Mouse (Mus musculus): ENCODE measurements at regions not wholly inside any gene's neighbourhood (a gene's known extent, or its start where the extent isn't known, plus 50 kb on each side); places are given as distances from the start of the nearest gene placed in this dataset.
A peak's percentile ranks its signal among the peaks of the same experiment; 100 is the strongest.

DNA sequence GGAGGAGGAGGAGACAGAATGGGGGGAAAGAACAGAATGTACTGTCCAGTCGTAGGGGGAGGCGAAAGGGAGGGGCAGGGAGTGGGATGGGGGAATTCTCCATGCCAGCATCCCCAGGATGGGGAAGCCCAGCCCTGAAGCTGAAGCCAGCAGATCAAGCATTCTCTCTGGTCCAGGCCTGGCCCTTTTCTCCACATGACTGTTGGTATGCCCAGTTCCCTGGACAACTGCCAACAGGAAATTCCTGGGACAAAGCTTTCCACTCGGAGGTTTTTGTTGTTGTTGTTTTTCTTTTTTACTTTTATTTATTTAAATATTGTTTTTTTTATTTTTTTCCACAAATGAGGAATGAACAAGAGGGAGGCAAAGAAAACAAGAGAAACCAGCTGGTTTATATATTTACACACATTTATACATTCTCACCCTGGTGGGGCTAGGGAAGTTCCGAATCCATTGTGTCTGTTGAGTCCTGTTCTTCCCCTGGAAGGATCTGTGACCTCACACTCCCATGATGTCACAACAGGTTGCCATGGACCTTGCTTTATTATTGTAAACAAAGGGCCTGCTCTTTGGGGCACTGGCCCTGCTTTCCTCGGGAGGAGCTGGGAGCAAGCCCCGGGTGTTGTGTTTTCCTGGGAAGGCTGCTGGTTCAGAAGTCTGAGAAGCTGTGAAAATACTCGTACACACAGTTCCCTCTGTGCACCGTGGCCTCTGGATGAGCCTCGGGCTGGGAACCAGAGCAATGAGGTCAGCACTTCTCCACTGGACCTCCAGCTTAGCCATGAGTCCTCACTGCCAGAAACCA is 135.5 kb upstream of the Med13l start:
- DNase-seq (ENCODE audit: low spot score in 2 of 2) = peak in 1 of 2 experiments; percentile 62

DNA sequence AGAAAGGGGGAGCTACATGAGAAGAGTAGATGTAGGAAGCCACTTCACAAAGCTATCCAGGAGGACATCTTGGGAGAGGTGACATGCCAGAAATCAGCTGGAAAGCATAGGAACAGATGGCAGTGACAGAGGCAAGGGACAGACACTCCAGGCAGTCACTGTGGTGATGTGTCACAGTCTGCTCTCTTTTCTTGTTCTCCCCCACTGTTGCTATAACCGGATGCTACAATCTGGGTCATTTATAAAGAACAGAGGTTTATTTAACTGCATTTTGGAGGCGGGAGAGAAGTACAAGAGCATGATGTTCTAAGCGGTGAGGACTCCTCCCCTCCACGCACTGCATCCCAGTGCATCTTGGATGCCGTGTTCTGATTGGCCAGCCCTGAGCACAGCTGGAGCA is 133.8 kb upstream of the Med13l start:
- DNase-seq (ENCODE audit: low spot score in 2 of 2) = no peak

DNA sequence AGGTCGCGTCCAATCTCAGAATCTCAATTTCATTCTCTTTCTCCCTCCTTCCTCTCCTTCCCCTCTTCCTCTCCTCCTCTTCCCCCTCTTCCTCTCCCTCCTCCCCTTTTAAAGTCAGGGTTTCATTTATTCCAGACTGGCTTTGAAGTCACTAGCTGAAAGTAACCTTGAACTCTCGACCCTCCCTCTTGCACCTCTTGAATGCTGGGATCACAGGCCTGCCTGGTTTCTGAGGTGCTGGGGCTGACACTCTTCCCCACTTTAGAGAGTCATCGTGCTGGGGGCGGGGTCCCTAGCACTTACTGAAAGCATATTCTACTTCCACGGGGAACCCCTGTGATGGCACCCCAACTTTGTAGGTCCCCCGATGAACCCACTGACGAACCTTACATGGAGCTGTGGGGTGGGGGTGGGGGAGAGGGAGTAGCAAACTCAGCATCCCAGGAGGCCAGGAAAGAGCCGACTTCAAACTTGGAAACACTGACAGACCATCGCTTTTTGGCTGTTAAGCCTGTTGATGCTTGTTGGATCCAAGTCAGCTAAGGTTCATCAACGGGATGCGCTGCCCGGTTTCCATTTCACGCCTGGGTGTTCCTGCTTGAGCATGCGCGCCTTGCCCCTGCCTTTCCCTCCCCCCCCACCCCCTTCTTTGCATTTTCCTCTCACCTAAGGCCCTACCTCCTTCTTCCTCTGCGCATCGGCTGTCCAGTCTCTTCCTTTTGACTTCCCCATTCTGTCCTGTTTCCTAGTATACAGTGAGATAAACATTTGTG is 132.0 kb upstream of the Med13l start:
- no peak for DNase-seq (ENCODE audit: low spot score in 2 of 2)

DNA sequence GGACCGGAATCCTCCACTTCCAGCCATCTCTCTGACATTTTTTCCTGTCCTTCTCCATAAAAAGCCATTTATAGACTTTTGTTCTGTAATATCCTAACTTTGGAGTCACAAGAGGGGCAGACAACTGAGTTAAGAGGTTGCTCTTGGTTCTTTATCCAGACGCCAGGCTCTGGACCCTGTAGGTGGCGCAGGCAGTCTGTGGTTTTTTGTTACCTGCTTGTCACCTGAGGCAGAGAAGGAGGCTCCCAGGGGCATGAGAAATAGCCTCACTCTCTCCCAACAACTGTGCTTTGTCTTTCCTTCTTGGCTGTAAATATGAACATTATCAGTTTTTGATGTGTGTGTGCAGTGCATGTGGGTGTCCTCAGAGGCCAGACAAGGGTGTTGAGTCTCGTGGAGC is 126.9 kb upstream of the Med13l start:
- DNase-seq (ENCODE audit: low spot score in 2 of 2) = no peak

DNA sequence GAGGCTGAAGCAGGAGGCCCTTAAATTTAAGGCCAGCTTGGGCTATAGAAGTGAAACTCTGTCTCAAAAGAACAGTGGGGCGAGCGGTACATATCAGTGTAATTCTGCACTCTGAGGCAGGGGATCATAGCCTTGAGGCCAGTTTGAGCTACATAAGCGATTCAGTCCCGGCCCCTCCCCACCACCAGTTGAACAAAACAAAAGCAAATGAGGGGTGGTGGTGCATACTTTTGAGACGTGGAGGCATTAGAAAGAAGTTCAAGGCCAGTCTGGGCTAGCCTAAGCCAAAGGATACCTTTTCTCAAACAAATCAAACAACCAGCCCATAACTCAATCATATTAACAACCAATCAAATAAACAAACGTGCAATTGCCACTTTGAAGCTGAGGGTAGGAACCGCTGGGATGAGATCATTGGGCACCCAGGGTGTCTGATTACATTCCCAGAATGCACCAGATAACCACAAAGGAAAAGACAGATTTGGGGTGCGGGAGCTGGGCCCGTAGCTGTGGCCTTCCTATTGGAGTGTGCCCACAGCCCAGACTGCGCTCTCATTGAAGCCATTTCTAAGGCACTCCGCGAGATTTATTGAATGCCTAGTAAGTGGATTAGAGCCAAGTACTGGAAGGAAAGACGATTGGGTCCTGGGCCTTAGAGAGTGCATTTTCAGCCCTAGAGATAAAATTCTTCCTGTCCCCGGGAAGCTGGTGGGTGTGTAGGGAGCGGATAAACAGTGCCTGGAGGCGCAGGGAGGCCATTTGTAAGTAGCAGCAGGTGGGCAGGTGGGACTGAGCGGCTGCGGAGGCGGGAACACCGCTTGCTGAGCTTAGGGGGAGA is 125.5 kb upstream of the Med13l start:
- no peak for DNase-seq (ENCODE audit: low spot score in 2 of 2)

DNA sequence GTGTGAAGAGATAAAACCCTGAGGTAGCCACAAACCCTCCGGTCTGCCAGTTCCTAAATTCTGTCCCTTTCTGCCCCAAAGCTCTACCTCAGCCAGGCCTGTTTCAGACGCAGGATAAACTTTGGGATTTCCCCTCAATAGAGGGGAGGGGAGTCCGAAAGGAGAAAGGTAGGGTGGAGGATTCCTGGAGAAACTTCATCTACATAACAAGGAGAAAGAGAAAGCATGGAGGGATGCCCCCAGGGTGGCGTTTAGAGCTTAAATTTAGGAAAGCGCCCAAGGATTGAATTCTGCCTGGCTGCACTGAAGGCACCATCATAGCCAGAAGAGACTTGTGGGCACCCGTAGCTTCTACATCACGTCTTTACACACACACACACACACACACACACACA is 124.9 kb upstream of the Med13l start:
- no peak for DNase-seq (ENCODE audit: low spot score in 2 of 2)

DNA sequence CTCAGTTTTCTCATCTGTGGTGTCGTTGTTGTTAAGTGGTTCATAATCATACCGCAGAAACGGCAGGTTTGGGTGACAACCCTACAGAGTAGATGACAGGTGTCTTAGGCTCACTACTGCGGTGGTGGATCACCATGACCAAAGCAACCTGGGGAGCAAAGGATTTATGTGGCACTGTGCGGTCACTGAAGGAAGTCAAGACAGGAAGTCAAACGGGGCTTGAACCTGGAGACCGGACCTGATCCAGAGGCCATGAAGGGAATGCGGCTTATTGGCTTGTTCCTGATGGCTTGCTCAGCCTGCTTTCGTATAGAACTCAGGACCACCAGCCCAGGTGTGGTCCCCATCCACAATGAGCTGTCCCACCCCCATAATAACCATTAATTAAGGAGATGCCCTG is 124.4 kb upstream of the Med13l start:
- no peak for DNase-seq (ENCODE audit: low spot score in 2 of 2)

DNA sequence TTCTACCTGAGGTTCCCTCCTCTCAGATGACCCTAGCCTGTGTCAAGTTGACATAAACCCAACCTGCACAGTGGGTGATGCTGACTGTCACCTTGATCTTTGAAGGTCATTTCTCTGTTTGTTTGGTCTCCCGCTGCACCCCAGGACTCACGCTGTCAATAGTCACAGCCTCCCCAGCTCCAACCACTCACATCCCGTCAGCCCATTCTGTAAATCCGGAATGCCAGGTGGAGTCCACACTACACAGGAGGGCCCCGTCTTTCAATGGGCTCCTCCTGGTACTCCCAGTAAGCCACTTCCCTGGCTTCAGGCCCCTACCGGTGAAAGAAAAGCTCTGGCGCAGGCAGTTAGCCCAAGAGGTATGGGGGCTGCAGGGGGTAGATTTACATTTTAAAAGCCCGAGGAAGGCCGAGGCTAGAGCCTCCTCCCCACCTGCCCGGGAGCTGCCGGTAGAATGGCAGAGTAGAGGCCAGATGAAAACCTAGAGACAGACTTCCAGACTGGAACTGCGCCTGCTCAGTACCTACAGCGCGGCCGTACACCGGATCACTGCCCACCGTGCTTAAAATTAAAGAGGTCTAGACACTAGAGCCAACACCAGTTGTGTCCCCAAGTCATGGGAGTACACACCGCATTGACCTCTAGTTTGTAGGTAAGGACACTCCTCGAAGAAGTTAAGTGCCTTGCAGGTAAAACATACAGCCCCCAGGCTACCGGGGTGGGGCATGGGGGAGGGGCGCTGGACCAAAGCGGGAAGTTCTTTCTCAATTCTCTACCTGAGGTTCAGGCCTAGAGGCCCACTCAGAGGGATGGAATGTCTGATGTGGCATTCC is 123.8 kb upstream of the Med13l start:
- DNase-seq (ENCODE audit: low spot score in 2 of 2) = no peak

DNA sequence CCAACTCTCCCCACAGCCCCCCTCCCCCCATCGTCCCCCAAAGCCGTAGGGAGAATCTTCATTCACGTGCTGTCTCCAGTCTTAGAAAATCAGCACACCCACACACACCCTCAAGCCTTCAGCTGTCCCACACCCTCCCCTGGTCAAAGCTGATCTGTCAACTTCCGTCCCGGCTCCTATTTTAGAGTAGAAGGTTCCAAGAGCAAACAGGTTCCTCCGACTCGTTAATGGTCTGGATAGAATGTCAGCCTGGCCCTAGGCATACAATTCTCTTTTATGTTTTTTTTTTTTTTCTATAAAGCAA is 123.2 kb upstream of the Med13l start:
- no peak for DNase-seq (ENCODE audit: low spot score in 2 of 2)

DNA sequence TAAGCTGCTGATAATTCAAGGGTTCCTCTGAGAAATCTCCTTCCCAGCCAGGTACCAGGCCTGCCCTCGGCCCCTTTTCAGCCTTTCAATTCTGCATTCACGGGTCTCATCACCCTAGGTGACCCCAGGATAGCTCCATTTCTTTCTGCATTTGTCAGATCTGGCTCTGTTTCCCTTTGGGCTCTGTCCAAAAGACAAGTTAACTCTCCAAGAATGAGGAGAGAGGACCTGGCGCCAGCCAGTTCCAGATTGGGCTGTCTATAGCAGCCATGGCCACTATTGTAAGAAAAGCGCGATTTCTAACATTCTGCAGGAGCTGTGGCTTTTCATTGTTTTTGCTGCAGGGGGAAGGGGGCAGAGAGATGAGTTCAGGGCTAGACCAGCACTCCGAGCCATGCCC is 122.5 kb upstream of the Med13l start:
- DNase-seq (ENCODE audit: low spot score in 2 of 2) = no peak

DNA sequence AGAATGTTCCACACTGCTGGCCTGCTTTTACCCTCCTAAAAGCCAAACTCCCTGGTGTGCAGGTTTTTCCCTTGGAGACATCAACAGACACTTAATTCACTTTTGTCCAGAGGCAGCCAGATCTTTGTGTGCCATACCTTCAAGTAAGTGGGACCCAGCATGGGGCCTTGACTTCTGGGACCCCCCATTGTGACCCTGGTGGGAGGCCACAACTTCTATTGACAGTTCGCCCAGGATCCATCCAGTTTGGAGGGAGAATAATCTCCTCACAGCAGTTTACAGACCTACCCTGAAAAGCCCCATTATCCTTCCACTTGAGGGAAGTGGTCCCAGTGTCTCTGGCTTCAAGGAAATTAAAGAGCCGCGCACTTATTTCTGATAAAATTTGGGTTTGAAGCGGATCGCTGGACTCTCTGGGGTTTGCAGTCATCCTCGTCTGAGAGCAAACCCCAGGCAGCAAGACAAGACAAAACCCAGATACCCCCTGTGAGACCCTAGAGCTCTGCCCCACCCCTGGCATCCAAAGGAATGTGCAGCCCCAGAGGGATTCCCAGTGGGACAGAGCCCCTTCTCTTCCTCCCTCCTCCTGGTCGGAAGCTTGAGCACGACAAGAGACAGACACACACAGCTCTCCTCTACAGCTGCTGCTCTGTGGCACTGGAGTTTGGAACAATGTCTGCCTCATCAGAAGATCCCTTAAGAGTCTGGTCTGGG is 115.8 kb upstream of the Med13l start:
- no peak for DNase-seq (ENCODE audit: low spot score in 2 of 2)

DNA sequence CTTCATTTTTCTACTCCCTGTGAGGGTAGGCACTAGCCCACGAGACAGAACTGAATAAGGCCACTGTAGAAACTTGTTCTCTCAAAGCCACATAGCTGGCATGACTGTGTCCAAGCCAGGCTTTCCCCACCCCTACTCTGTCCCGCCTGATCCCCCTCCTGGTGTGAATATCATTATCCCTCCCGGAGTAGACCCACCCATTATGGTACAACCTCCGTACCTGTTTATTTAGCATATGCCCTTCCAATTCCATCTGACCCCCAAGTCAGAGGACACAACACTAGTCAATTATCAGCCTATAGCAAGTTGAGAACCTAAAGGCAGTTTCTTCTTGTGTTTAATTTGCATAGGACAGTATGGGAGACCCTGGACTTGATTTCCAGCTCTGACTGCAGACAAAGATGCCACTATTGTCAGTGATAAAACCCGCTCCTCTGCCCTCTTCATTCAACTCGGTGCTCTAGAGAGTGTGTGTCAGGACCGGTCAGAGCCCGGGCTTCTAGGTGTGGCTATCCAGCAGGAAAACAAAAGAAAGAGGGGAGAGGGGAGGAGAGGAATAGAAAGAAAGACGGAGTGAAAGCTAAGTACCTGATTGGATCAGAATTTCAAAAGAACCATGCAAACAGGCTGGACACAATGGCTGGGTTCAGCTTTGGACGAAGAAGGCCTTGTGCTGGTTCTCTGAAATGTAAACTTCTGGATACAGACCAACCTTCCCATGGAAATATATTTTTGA is 115.1 kb upstream of the Med13l start:
- no peak for DNase-seq (ENCODE audit: low spot score in 2 of 2)

DNA sequence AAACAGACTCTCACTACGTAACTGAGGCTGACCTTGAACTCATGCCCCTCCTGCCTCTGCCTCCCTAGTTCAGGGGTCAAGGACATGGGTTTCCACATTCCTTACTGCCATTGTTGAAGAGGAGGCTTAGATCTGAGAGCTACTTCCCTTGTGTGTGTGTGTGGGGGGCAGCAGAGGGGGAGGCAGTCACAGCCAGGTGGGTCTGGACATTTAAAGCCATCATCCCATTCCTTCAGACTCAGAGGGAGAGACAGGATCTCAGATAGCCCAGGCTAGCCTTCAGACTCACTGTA is 114.5 kb upstream of the Med13l start:
- DNase-seq (ENCODE audit: low spot score in 2 of 2) = no peak

DNA sequence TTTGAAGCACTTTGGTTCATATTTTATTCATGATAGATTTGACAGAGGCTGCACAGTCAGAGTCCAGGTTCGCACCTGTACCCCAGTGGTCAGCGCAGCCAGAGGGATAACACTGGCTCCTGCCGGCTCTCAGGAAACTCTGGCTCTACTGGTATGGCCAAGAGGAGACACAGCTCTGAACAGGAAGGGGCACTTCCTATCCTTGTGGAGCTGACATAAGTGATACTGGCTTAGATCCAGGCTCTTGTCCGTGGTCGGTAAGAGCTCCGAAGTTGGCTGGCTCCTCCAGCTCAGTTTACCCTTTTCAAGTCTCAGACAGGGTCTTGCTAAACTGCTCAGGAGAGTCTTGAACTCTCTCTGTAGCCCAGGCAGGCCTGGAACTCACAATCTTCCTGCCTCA is 113.6 kb upstream of the Med13l start:
- no peak for DNase-seq (ENCODE audit: low spot score in 2 of 2)

DNA sequence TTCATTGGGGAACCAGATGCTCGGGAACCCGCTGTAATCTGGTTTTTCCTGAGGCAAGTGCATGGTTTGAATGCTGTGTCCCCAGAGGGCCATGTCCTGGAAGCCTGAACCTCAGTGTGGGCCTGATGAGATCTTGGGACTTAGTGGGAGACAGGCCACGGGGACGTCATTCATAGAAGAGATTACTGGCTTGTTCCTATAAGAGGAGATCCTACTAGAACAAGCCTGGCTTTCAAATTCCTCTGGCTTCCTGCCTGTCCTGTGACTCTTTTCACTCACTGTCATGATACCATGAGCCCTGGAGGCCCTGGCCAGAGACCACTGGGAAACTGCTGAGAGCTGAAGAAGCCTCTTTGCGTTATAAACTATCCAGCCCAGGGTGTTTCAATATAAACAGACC is 113.1 kb upstream of the Med13l start:
- no peak for DNase-seq (ENCODE audit: low spot score in 2 of 2)

DNA sequence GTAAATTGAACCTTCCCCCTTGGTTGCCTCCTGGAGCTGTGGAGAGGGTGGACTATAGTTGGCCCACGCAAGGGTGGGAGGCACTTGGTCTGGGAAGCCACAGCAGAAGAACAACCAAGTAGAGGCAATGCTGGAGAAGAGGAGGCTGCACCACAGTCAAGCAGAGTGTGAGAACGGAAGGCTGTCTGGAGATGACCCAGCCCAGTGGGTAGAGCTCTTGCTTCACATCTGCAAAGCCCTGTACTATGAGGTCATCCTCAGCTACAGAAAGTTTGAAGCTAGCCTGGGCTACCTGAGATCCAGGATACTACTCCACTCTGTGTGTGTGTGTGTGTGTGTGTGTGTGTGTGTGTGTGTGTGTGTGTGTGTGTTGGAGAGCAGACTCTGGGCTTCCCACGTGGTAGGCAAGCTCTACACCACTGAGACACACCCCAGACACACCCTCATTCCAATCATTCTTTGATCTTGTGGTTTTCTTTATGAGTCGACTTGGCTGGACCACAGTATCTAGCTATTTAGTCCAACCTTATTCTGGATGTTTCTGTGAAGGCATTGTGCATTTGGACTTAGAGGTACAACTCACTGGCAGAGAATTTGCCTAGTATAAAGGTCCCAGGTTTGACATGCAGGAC is 111.5 kb upstream of the Med13l start:
- no peak for DNase-seq (ENCODE audit: low spot score in 2 of 2)

DNA sequence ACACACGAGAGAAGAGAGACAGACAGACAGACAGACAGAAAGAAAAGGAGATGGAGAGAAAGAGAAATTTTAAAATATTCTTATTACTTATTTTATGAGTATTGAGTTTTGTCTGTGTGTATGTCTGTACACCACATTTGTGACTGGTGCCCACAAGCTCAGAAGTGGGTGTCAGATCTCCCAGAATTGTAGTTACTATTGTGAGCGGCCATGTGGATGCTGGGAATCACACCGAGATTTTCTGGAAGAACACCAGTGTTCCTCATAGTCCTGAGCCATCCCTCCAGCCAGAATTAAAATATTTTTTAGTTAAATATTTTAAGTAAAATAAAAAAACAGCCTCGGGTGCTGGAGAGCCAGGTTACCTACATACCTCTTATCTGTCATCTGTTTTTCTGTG is 110.6 kb upstream of the Med13l start:
- no peak for DNase-seq (ENCODE audit: low spot score in 2 of 2)

DNA sequence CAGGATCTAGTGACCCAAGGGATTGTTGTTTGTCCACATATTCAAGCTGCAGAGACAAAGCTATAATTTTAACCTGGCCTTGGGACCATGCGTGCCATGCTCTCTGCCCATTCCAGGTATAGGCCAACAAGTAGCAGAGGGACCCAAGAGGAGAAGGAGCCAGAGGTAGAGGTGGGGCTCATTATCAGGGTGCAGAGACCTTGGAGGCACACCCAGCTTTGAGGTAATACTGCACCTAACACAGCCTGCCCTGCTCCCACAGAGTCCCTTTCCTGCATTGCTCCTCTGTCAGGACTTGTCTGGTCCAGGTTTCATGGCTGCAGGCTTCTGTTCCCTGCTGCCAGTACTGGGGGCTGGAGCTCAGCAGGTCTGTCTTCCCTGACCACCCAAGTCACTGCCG is 108.4 kb upstream of the Med13l start:
- DNase-seq (ENCODE audit: low spot score in 2 of 2) = no peak

DNA sequence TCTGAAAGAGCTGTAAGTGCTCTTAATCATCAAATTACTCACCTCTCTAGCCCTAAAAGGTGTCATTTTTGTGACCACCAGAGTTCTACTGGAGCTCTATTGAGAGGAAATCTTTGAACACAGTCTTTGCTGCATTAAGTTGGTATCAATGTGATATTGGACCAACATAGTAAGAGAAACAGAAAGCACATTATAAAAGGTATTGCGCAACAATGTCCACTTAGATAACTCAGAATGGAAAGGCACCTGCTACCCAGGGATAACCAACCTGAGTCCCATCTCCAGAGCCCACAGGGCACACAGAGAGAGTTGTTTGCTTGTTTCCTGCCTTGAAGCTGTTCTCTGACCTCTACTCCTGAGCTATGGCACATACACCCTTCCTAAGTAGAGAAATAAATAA is 106.4 kb upstream of the Med13l start:
- DNase-seq (ENCODE audit: low spot score in 2 of 2) = no peak

DNA sequence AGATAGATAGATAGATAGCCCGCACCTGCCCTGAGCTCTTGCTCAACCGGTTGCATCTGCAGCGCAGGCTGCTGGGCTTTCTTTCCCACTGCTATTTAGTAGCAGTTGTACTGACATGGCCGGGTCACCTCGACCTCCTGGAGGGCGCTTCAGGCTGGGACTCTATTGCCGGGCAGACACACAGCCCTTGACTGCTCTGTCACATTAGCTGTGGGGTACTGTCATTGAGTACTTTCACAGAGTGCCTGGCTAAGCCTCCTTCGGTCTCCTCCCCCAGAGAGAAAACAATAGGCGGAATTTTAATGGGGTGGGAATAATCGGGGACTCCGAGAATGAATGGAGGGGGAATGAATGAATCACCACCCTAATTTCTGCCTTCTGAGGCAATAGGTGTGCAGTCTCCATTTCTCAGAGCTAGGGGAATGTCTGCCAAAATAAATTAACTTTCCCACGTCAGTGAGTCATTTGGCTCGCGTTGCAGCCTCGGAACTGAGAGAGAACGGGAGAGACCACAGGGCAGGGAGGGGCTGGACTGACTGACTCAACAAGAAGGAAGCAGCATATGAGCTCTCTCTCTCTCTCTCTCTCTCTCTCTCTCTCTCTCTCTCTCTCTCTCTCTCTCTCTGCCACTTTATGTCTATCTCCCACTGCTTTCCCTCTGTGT is 101.6 kb upstream of the Med13l start:
- peak; percentile 62 to 75 for DNase-seq (ENCODE audit: low spot score in 2 of 2)

All from urinary bladder, postnatal 4 days (tissue).